Mouse (Mus musculus) kidney, adult 9 months (tissue): Measurements from ENCODE around the gene Atp6v1g3.

Experiments
- DNase-seq: peaks from one replicate; pipeline ENCODE4 v3.0.0; 2022

Atp6v1g3 gene

GRCm38 (mm10) chr1:138273438-138273837 lies at the start of gene Atp6v1g3:
Gene Atp6v1g3 (plus strand): TSS chr1:138273738.
- DNase-seq = peak; percentile 9

- DNase-seq = no peak
These were observed 40.5 kb upstream of the Atp6v1g3 start for GRCm38 (mm10) chr1:138233051-138233450.

- DNase-seq = no peak
These were observed 36.3 kb upstream of the Atp6v1g3 start for GRCm38 (mm10) chr1:138237252-138237651.

- DNase-seq = peak; percentile 52
These were observed 29.6 kb upstream of the Atp6v1g3 start for GRCm38 (mm10) chr1:138243947-138244346.

- DNase-seq = peak; percentile 13
These were observed 29.1 kb upstream of the Atp6v1g3 start for GRCm38 (mm10) chr1:138244485-138244884.

GRCm38 (mm10) chr1:138245103-138245502 lies 28.4 kb upstream of the Atp6v1g3 start:
- no peak for DNase-seq

GRCm38 (mm10) chr1:138245533-138245932 lies 28.0 kb upstream of the Atp6v1g3 start:
- no peak for DNase-seq

GRCm38 (mm10) chr1:138246438-138247164 lies 26.9 kb upstream of the Atp6v1g3 start:
- no peak for DNase-seq

- no peak for DNase-seq
These were observed 25.6 kb upstream of the Atp6v1g3 start for GRCm38 (mm10) chr1:138247699-138248483.

GRCm38 (mm10) chr1:138248770-138249169 lies 24.8 kb upstream of the Atp6v1g3 start:
- peak; percentile 53 for DNase-seq

GRCm38 (mm10) chr1:138250951-138251350 lies 22.6 kb upstream of the Atp6v1g3 start:
- DNase-seq = no peak

- no peak for DNase-seq
These were observed 17.3 kb upstream of the Atp6v1g3 start for GRCm38 (mm10) chr1:138256172-138256789.

- DNase-seq = no peak
These were observed 14.8 kb upstream of the Atp6v1g3 start for GRCm38 (mm10) chr1:138258758-138259157.

- no peak for DNase-seq
These were observed 12.0 kb upstream of the Atp6v1g3 start for GRCm38 (mm10) chr1:138261520-138261919.

GRCm38 (mm10) chr1:138262408-138262807 lies 11.1 kb upstream of the Atp6v1g3 start:
- DNase-seq = no peak

GRCm38 (mm10) chr1:138267465-138268055 lies 6.0 kb upstream of the Atp6v1g3 start:
- no peak for DNase-seq

GRCm38 (mm10) chr1:138274930-138275329 lies 1.4 kb downstream of the Atp6v1g3 start:
- DNase-seq = no peak

GRCm38 (mm10) chr1:138275859-138276258 lies 2.3 kb downstream of the Atp6v1g3 start:
- DNase-seq = peak; percentile 37

GRCm38 (mm10) chr1:138281139-138281538 lies 7.6 kb downstream of the Atp6v1g3 start:
- DNase-seq = no peak

GRCm38 (mm10) chr1:138282413-138283141 lies 9.0 kb downstream of the Atp6v1g3 start:
- DNase-seq = no peak

GRCm38 (mm10) chr1:138287665-138288064 lies 14.1 kb downstream of the Atp6v1g3 start:
- no peak for DNase-seq

GRCm38 (mm10) chr1:138288721-138289120 lies 15.2 kb downstream of the Atp6v1g3 start:
- no peak for DNase-seq
